Mouse (Mus musculus): ENCODE measurements around the gene Trib2.

Trib2 gene

DNA sequence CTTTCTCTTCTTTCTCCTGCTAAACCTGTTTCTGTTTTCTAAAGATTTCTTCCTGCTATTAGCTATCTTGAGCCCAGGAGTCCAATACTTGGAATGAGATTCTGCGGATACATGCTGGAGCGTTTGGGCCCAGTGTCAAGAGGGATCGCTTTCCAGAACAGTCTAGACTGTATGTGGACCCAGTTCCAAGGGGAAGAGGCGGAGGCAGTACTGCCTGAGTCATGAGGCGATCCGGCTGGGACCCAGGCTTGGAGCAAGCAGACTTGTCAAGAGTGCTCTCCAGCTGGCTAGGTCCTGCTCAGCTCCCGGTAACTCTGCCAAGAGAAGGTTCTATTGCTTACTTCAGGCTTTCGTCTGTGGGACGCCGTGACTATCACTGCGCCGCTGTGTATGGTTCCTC, 50.7 kb downstream of the Trib2 start:
- DNase-seq (ENCODE audit: low spot score): peak; percentile 22

DNA sequence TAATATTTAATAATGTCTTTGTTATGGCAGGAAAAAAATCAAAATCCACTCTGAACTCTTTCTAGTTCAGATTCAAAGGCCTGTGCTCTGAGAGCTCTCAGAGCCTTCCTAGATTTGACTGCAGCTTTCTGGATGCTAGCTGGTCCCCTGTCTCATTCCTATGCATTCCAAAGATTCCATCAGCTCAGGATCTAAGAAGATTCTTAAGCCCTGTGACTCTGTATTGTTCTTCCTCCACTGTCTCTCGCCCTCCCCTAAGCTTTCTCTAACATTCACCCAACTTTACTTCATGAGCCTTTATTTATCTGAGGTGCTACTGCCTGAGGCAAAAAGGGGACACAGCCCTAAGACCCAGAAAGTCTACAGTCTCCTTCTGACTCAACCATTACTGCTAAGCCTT, 51.5 kb downstream of the Trib2 start:
- DNase-seq (ENCODE audit: low spot score): no peak

DNA sequence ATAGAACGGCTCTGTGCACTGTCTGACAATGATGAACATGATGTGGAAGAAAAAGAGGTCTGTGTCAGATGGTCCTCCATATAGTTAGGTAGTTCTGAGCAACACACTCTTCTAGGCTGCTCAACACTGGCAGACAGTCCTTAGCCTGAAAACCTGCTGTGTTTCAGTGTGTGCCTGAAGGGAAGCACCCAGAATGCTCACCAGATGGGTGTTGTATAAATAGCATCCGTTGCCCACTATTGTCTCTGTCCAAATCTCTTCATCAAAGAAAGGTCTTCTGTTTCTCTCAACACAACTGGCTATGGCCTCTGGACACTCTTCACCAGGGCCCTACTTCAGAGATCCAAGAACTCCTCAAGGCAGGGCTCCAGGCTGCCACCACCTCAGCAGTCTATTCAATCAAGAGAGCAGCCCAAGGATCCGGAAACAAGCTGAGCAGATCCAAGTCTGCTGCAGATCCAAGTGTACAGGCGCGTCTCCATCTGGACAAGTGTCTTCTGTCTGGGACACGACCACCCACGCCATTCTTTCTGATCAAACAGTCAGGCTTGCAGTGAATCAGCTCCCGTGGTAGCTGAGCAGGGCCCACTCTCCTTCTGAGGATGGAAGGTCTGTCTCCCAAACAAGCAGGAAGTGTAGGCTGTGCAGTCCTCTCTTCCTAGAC, 55.1 kb downstream of the Trib2 start:
- DNase-seq (ENCODE audit: low spot score): no peak

DNA sequence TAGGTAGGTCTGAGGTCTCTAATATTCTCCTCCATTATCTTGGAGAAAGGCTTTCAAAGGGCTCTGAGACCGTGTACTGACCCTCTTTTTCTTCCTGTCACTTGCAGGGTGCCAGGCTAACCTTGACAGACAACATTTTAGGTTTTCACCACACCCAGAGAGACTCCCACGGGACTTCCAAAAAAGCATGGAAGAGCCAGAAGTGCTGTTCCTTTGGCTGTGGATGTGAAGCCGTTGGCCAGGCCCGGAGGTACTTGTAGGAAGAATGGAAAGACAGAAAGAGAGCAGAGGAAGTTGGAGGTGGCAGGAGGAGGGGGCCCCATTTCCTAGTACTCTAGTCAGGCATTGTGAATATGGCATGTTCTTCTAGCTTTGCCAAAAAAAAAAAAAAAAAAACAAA, 56.0 kb downstream of the Trib2 start:
- DNase-seq (ENCODE audit: low spot score): no peak

DNA sequence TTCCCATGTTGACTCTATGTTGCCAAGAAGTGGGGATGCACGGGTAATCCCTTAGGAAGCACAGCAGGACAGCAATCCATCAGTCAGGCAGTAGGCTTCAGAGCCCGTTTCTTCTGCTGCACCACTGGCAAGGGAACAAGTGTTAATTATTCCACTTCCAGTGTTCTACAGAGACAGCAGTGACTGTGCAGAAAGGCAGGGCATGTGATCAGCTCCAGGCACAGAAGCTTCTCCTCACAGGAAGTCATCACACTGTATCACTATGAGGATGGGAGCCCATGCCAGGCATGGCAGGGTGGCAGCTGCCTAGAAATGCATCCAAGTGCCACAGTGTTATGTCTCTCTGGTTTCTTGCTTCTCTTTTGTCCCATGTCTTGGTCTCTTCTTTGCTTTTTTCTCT, 57.9 kb downstream of the Trib2 start:
- DNase-seq (ENCODE audit: low spot score): no peak

DNA sequence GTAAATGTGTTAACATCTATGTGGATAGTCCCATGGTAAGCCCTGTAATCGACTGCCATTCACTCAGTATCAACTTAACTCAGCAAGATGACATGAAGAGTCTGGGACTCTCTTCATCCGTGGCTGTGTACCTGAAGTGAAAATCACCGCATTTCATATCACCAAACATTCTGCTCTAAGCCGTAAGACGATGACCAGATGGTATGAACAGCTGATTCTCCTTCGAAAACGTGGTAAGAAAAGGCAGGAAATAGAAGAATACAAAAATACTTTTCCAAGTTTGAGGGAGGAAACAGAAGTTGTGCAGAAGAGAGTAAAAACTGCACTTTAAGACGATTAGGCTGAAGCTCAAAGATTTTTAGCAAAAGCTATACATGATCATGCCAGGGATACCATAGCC, 59.4 kb downstream of the Trib2 start:
- no peak for DNase-seq (ENCODE audit: low spot score)

DNA sequence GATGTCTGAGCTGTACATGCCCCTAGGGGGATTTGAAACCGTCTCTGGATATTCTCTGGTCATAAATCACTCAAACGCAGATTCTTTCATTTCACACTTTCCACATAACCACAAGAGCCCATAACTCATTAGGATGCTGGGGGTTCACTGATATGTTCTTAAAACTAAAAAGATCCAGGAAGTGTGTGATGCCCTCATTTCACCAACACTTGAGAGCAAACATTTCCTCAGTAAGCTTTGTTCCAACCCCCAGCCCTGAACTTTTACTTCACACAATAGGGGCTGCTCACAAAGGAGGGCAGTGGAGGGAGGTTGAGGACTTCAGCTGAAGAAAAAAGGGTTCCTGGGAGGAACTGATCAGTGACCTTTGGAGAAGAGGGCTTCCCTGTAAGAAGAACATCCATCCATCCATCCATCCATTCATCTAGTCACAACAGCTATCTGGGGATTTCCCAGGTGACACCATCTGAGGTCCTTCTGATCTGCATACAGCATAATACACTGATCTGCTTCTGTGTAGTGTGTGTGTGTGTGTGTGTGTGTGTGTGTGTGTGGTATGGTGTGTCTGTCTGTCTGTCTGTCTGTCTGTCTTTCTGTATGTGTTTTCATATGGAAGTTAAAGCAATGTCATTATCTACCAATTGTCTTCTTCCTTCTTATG, 61.6 kb downstream of the Trib2 start:
- DNase-seq (ENCODE audit: low spot score): no peak

DNA sequence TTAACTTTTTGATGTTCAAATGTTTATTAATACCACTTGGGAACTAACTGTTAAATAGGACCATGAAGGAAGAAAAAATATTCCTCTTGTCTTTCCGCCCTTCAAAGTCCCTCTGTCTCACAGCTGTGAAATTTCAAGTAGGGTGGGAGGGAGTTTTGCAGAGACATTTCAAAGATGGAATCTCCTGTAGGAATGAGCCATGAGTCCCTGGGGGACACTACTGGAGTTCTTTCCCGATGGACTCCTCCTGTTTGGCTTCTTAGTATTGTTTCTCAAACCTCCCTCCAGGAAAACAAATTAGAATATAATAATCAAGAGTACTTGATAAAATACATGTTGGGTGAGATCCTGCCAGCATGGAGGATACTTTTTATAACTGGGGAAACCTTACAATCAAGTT, 62.1 kb downstream of the Trib2 start:
- DNase-seq (ENCODE audit: low spot score): no peak

DNA sequence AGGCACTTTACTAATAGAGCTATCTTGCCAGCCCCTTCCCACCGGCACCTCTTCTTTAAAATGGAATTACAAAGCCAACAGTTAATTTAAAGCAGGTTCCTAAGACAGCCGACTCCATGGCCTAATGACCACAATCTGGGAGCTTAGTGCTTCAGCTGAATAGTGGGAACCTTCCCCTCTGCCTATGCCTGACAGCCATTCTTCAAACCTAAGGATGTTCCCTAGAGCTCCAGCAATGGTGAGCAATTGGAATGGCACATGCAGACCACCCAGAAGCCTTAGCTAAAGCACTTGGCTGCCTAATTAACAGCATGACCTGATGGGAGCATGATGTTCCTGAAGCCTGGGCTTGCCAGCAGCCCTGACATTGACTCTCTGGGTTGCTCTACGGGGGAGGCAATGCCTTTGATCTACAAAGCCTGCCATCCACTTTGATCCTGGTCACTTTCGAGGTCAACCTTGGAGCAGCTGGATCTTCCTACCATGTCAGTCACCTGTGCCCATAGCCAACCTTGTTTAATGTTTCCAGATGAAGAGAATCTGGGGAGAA, 67.0 kb downstream of the Trib2 start:
- no peak for DNase-seq (ENCODE audit: low spot score)

DNA sequence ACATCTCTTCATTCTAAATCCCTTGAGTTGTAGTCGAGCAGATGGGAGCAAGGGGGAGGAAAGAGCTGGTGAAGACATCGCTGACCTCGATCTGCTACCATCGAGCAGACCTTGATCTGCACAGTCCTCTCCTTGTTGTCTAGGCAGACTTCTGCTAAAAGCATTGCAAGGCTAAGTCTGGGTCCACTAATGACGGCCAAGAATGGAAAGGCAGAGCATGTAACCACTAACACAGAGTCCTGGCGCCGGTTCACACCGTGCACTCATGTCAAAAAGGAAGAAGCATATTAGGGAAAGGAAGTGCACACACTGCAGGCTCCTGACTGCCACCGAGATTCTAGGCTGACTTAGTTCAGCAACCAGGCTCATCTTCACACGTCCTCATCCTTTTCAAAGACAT, 71.0 kb downstream of the Trib2 start:
- no peak for DNase-seq (ENCODE audit: low spot score)
